Mouse (Mus musculus) stomach, embryonic 16.5 days (tissue): ENCODE data around the gene Nfrkb. TPM values are rescaled to one million over a fixed set of nuclear protein-coding genes. Genes with fewer than 3 reads are reported as not detected.

Experiments
- ATAC-seq: fragments of 200-750 bp; cut with Nextera tagmentation; 2 replicates; pipeline ENCODE4 v1.8.0; 2017; ENCODE audit warnings: moderate number of reproducible peaks, moderate TSS enrichment; ENCODE audit not compliant: insufficient read depth, low FRiP score
- H3K27ac ChIP-seq: fragments of 300-500 bp; sonication (generic); 2 replicates; pipeline ENCODE4 v1.5.1; 2014; ENCODE audit warnings: low read length
- H3K27me3 ChIP-seq: fragments of 300-500 bp; sonication (generic); 2 replicates; pipeline ENCODE4 v1.6.1; 2014; ENCODE audit warnings: low read length, control low read depth, mixed read lengths; ENCODE audit not compliant: control insufficient read depth, insufficient read depth
- H3K36me3 ChIP-seq: fragments of 300-500 bp; sonication (generic); 2 replicates; pipeline ENCODE4 v1.6.1; 2014; ENCODE audit warnings: low read length; ENCODE audit not compliant: control insufficient read depth, insufficient read depth
- H3K4me1 ChIP-seq: fragments of 300-500 bp; sonication (generic); 2 replicates; pipeline ENCODE4 v1.6.1; 2014; ENCODE audit warnings: low read length, control low read depth, mixed read lengths; ENCODE audit not compliant: control insufficient read depth, insufficient read depth
- H3K4me2 ChIP-seq: fragments of 300-500 bp; sonication (generic); 2 replicates; pipeline ENCODE4 v1.6.1; 2014; ENCODE audit warnings: low read depth, low read length, mixed read lengths
- H3K4me3 ChIP-seq: fragments of 300-500 bp; sonication (generic); replicated peaks from 2 replicates; pipeline ENCODE4 v1.5.1; 2014; ENCODE audit warnings: mild to moderate bottlenecking, low read length
- H3K9ac ChIP-seq: fragments of 300-500 bp; sonication (generic); 2 replicates; pipeline ENCODE4 v1.6.1; 2014; ENCODE audit warnings: low read length
- H3K9me3 ChIP-seq: fragments of 300-500 bp; sonication (generic); replicated peaks from 2 replicates; pipeline ENCODE4 v1.6.1; 2016; ENCODE audit warnings: low read length, control low read depth; ENCODE audit not compliant: control insufficient read depth
- WGBS: fragments of 180-500 bp; shearing (Covaris S2); extraction: QIAGEN DNeasy Blood & Tissue Kit; methylation state at CpG from one replicate; pipeline ENCODE4 v1.1.7; 2014; 5-methylcytosine and 5-hydroxymethylcytosine counted together
- polyA plus RNA-seq: library from polyadenylated mRNA; unstranded; fragments of >200 nt; fragmentation: Nextera tagmentation; extraction: Ambion mirVana; gene quantifications from 2 replicates; pipeline ENCODE4 v1.2.1, GENCODE M21; 2015

Nfrkb gene
- polyA plus RNA-seq, 1 experiment from 2014 or later, result 18.0 TPM

GRCm38 (mm10) chr9:31463190-31463589 is 77.2 kb downstream of the Nfrkb start:
- ATAC-seq, result no peak
- Histone ChIP-seq H3K9ac (peak overlapping the region; percentile 48; the same call in 1 of the 2 replicates), H3K4me1 (no peaks in the 10 kb centered on the region), H3K4me2 (peak overlapping the region; percentile 50), H3K36me3 (no peaks in the 10 kb centered on the region), H3K27me3 (peaks cover 18% of the 10 kb centered on the region; the same call in 1 of the 2 replicates), H3K9me3 (no peaks in the 10 kb centered on the region), H3K27ac (no peak overlapping the region), H3K4me3 (peak overlapping the region; percentile 30)
- 36% methylated on average over 9 of the region's 9 CpGs for WGBS

DNA sequence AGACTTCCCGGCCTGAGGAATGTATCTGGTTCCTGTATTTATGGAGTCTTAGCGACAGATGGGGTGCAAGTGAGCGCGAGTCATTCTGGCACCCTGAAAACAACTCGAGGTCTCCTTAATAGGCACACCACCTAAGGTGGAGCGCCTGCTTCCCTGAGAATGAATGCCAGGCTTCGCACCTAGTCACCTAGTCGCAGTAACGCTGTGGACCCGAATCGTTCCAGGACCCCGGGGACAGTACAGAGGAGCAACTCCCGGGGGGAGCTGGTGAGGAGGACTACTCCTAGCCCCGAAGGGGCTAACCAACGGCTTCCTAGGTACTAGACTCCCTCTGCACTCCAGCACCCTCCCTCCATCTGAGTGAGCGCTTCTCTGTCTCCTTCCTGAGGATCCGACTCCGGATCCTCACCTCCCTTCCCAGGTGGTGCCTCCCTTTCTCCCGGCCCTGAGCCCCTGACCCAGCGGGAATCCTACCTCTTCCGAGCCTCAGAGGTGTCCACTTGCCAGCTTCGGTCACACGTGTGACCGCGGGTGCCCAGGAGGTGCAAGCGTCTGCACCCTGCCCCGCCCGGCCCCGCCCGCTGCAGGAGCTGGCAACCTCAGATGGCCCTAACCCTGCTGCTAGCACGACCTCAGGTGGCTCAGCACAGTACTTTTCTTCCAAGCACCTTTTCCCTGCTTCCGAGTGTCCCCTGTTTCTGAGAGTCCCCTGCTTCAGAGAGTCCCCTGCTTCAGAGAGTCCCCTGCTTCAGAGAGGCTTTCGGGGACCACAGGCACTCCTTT is 77.9 kb downstream of the Nfrkb start, which contains the start of gene Tmem45b:
TSS of gene Tmem45b (minus strand) at position 771 of the 783 bp plus-strand sequence.
- peak; percentile 80; the same call in 1 of the 2 replicates for ATAC-seq
- 6% methylated on average over 33 of the region's 33 CpGs for WGBS

More for the DNA sequence above, 77.9 kb downstream of the Nfrkb start, which contains the start of gene Tmem45b:
- Histone ChIP-seq H3K36me3 (no peaks in the 10 kb centered on the region), H3K4me2 (peak within 1 kb of the TSS; percentile 50), H3K9me3 (no peaks in the 10 kb centered on the region), H3K4me1 (no peaks in the 10 kb centered on the region), H3K27ac (no peak within 1 kb of the TSS), H3K27me3 (peaks cover 18% of the 10 kb centered on the region; the same call in 1 of the 2 replicates), H3K4me3 (peak within 1 kb of the TSS; percentile 30), H3K9ac (peak within 1 kb of the TSS; percentile 48)

Other genes with a start within 250 kb of the Nfrkb start
- gene Aplp2, start 174.4 kb upstream of the Nfrkb start, polyA plus RNA-seq, result 326 and 359 TPM in 2 replicates
- 4.8 and 5.2 TPM in 2 replicates for gene Prdm10, start 105.7 kb upstream of the Nfrkb start, polyA plus RNA-seq
- gene Tmem45b, start 78.3 kb downstream of the Nfrkb start, polyA plus RNA-seq, result 31.9 and 40.1 TPM in 2 replicates